Mouse (Mus musculus) hindbrain, embryonic 14.5 days (tissue): ENCODE results near the gene Nt5c1a. TPM values are rescaled to one million over a fixed set of nuclear protein-coding genes. Genes with fewer than 3 reads are reported as not detected.

Source experiments
- ATAC-seq: fragments of 200-750 bp; cut with Nextera tagmentation; 2 replicates; pipeline ENCODE4 v1.8.0; 2017; ENCODE audit warnings: moderate number of reproducible peaks, mild to moderate bottlenecking, moderate TSS enrichment, moderate library complexity; ENCODE audit not compliant: low FRiP score
- DNase-seq: peaks from one replicate; pipeline ENCODE4 v3.0.0-alpha.2; 2015; ENCODE audit warnings: low spot score
- H3K27ac ChIP-seq: fragments of 300-500 bp; sonication (generic); 2 replicates; pipeline ENCODE4 v1.5.1; 2014; ENCODE audit warnings: mild to moderate bottlenecking, moderate library complexity
- H3K27me3 ChIP-seq: fragments of 300-500 bp; sonication (generic); 2 replicates; pipeline ENCODE4 v1.6.1; 2014; ENCODE audit warnings: mild to moderate bottlenecking, low read length, mixed read lengths; ENCODE audit not compliant: control insufficient read depth, insufficient read depth
- H3K36me3 ChIP-seq: fragments of 300-500 bp; sonication (generic); replicated peaks from 2 replicates; pipeline ENCODE4 v1.6.1; 2014; ENCODE audit not compliant: control insufficient read depth, insufficient read depth
- H3K4me1 ChIP-seq: fragments of 300-500 bp; sonication (generic); replicated peaks from 2 replicates; pipeline ENCODE4 v1.6.1; 2014; ENCODE audit warnings: antibody characterized with exemption, low read length, mixed read lengths; ENCODE audit not compliant: control insufficient read depth, insufficient read depth
- H3K4me2 ChIP-seq: fragments of 300-500 bp; sonication (generic); replicated peaks from 2 replicates; pipeline ENCODE4 v1.6.1; 2014; ENCODE audit warnings: mild to moderate bottlenecking, moderate library complexity
- H3K4me3 ChIP-seq: fragments of 300-500 bp; sonication (generic); replicated peaks from 2 replicates; pipeline ENCODE4 v1.5.1; 2014; ENCODE audit warnings: mild to moderate bottlenecking, low read length
- H3K9ac ChIP-seq: fragments of 300-500 bp; sonication (generic); 2 replicates; pipeline ENCODE4 v1.6.1; 2014
- H3K9me3 ChIP-seq: fragments of 300-500 bp; sonication (generic); 2 replicates; pipeline ENCODE4 v1.6.1; 2016; ENCODE audit warnings: low read length; ENCODE audit not compliant: control insufficient read depth
- WGBS: fragments of 180-500 bp; shearing (Covaris S2); extraction: QIAGEN DNeasy Blood & Tissue Kit; methylation state at CpG from one replicate; pipeline ENCODE4 v1.1.7; 2014; 5-methylcytosine and 5-hydroxymethylcytosine counted together
- polyA plus RNA-seq: library from polyadenylated mRNA; unstranded; fragments of >200 nt; fragmentation: Nextera tagmentation; extraction: Ambion mirVana; gene quantifications from 2 replicates; pipeline ENCODE4 v1.2.1, GENCODE M21; 2014

Gene Nt5c1a
- polyA plus RNA-seq, 1 experiment from 2014 or later = not detected

- no peak for ATAC-seq
- Histone ChIP-seq H3K27ac (no peak overlapping the region), H3K4me2 (no peak overlapping the region), H3K9ac (no peak overlapping the region), H3K4me3 (no peak overlapping the region), H3K4me1 (no peaks in the 10 kb centered on the region), H3K27me3 (no peaks in the 10 kb centered on the region), H3K9me3 (no peaks in the 10 kb centered on the region; the same call in 1 of the 2 replicates), H3K36me3 (no peaks in the 10 kb centered on the region)
- WGBS = 83% methylated on average over 15 of the region's 15 CpGs
- DNase-seq = no peak
These were observed 37.1 kb upstream of the Nt5c1a start for GRCm38 (mm10) chr4:123164157-123164556.

DNA sequence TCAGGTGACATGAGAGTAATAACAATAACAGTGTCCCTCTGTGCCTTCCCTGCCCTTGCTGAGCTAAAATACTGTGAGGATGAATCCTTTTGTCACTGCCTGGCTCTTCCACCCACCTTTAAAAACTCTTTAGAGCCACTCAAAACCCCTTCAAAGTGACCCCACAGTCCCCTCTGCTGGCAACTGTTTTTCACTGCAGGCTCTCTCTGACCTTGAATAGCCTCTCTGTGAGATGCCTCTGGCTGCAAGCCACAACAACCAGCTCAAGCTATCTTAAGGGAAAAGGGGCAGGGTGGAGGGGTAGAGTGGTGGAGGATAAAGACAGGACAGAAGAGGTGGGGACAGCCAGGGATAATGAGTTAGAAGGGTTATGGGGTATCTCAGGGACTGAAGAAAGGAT, 29.5 kb upstream of the Nt5c1a start:
- DNase-seq = no peak
- H3K9me3 ChIP-seq = no peaks in the 10 kb centered on the region

DNA sequence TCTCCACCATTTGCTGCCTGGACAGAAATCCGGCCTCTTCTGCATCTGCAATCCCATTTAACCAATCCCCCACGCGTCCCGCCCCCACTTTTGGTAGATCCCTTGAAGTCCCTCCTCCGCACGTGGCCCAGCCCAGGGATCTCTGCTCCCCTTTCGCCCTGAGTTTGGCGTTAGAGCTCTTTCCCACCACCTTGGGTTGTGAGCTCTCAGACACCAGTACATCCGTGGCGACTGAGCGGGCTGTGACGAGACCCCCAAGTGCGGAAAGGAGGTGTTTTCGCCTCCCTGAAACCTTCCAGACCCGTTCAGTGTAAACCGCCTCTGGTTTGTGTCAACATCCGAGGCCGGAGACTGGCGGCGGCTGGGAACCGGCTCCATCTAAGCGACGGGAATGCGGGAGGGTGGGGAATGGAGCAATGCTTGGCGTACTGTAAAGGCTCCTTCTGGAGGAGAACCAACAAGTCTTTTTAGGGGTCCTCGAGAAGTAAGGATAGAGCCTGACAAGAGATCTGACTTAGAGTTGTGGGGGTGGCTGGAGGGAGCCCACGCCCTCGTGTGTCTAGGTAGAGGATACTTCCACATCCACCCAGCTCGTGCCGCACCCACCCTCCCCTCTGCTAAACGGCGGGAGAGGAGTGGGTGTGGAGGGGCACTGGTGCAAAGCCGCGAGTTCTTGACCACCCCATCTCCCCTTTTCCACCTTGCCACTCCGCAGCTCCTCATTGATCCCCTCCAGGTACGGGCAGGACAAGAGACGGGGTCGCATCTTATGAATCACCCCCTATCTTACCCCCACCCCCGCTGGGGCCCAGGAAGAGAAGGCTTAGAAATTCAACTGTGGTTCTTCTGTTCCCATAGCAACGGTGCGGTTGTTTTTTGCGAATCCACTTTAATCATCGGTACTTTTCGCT, 18.7 kb upstream of the Nt5c1a start, which contains the start of gene Hpcal4:
TSS of gene Hpcal4 (plus strand) at position 900 of the 911 bp plus-strand sequence.
- Histone ChIP-seq H3K9me3 (no peaks in the 10 kb centered on the region), H3K4me1 (peaks cover 22% of the 10 kb centered on the region), H3K4me3 (peak within 1 kb of the TSS; percentile 40), H3K4me2 (peak within 1 kb of the TSS; percentile 77), H3K27me3 (peaks cover 37% of the 10 kb centered on the region), H3K27ac (peak within 1 kb of the TSS; percentile 34), H3K9ac (peak within 1 kb of the TSS; percentile 60), H3K36me3 (no peaks in the 10 kb centered on the region)
- DNase-seq (peak; percentile 67), ATAC-seq (peak; percentile 63)
- WGBS = under 1% methylated on average over 44 of the region's 44 CpGs

More for the DNA sequence above, 29.5 kb upstream of the Nt5c1a start:
- H3K36me3 ChIP-seq = no peaks in the 10 kb centered on the region
- 0 out of 2 replicates have a peak, but pooled peaks cover 4% of the 10 kb centered on the region for H3K27me3 ChIP-seq
- no peak overlapping the region for H3K4me2 ChIP-seq
- no peak overlapping the region for H3K4me3 ChIP-seq
- no peak overlapping the region for H3K9ac ChIP-seq
- H3K27ac ChIP-seq = no peak overlapping the region
- H3K4me1 ChIP-seq = no peaks in the 10 kb centered on the region
- no peak for ATAC-seq

DNA sequence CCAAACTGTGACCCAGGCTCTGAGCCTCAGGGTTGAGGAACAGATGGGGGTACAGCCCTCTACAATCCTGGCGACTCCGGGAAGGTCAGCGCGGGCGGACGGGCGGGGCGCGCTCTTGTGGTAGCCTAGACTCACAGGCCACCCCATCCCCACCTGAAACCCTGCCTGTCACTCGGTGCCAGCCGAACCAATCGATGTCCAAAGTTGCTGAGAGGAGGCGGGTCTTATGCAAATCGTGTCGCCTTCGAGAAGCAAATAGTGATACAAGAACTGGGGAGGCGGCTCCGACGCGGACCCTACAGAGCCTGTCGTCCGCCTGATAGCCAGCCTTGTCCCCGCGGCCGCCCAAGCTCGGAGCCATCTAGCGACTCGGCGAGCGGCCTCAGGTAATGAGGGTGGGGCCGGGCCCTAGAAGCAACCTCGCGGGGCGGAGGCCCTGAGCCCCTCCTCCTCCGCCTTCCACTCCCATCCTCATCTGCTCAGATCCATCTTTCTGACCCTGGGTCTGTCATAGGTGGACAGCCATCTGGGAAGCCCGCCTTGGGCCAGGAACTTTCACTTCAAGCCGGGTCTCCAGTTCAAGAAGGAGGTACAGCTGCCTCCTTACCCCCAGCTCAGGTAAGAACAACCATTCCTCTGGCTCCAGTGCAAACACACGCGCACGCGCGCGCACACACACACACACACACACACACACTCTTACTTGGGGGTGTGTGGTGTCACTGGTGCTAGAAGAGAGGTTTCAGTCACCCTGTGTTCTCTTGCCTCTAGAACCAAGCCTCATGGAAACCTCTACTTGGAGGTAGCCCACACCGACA, 17.9 kb upstream of the Nt5c1a start:
- Histone ChIP-seq H3K9me3 (no peaks in the 10 kb centered on the region), H3K27ac (peak overlapping the region; percentile 34), H3K9ac (peak overlapping the region; percentile 60), H3K4me2 (peak overlapping the region; percentile 77), H3K27me3 (peaks cover 37% of the 10 kb centered on the region), H3K4me3 (peak overlapping the region; percentile 40), H3K4me1 (peaks cover 22% of the 10 kb centered on the region), H3K36me3 (no peaks in the 10 kb centered on the region)
- WGBS = 11% methylated on average over 43 of the region's 44 CpGs
- DNase-seq = peak; percentile 84
- ATAC-seq = peak; percentile 91

- H3K4me1 ChIP-seq = peaks cover 22% of the 10 kb centered on the region
- ATAC-seq (no peak), DNase-seq (no peak)
- 41% methylated on average over 3 of the region's 3 CpGs for WGBS
- H3K9ac ChIP-seq = no peak overlapping the region
- H3K9me3 ChIP-seq = no peaks in the 10 kb centered on the region
- no peak overlapping the region for H3K4me3 ChIP-seq
- peak overlapping the region; percentile 77 for H3K4me2 ChIP-seq
- H3K36me3 ChIP-seq = no peaks in the 10 kb centered on the region
- peaks cover 33% of the 10 kb centered on the region for H3K27me3 ChIP-seq
- peak overlapping the region; percentile 26; the same call in 1 of the 2 replicates for H3K27ac ChIP-seq
These were observed 16.5 kb upstream of the Nt5c1a start for GRCm38 (mm10) chr4:123184816-123185215.

DNA sequence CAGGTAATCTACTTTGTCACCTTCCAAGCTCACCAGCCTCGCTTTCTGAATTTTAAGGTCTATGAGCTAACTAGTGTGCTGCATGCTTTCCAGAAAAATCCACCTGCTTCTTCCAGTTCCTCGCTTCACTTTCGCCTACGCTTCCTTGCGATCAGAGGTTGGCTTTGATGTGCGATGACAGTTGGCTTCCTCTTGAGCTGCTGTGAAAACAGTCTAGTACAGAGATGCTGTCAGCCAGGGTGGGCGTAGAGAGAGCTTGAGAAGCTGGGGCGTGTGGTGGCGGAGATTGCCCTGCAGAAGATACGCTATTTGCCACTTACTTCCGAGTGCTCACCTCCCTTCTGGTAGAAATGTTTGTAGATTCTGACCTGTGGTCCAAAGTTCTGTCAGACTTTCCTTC, 9.0 kb upstream of the Nt5c1a start:
- no peaks in the 10 kb centered on the region for H3K9me3 ChIP-seq
- no peak overlapping the region for H3K4me3 ChIP-seq
- H3K27me3 ChIP-seq = no peaks in the 10 kb centered on the region
- H3K9ac ChIP-seq = no peak overlapping the region
- no peaks in the 10 kb centered on the region for H3K4me1 ChIP-seq
- no peak overlapping the region for H3K27ac ChIP-seq
- H3K36me3 ChIP-seq = 0 out of 2 replicates have a peak, but pooled peaks cover 6% of the 10 kb centered on the region
- H3K4me2 ChIP-seq = no peak overlapping the region
- WGBS = 91% methylated on average over 11 of the region's 11 CpGs
- no peak for DNase-seq
- ATAC-seq = no peak

- DNase-seq (no peak), ATAC-seq (no peak)
- Histone ChIP-seq H3K27me3 (0 out of 2 replicates have a peak, but pooled peaks cover 5% of the 10 kb centered on the region), H3K9ac (no peak overlapping the region), H3K9me3 (no peaks in the 10 kb centered on the region), H3K36me3 (0 out of 2 replicates have a peak, but pooled peaks cover 6% of the 10 kb centered on the region), H3K4me3 (no peak overlapping the region), H3K4me2 (no peak overlapping the region), H3K27ac (no peak overlapping the region), H3K4me1 (no peaks in the 10 kb centered on the region)
- whole genome bisulfite sequencing = 87% methylated on average over 11 of the region's 11 CpGs
These were observed 7.5 kb upstream of the Nt5c1a start for GRCm38 (mm10) chr4:123193791-123194190.

DNA sequence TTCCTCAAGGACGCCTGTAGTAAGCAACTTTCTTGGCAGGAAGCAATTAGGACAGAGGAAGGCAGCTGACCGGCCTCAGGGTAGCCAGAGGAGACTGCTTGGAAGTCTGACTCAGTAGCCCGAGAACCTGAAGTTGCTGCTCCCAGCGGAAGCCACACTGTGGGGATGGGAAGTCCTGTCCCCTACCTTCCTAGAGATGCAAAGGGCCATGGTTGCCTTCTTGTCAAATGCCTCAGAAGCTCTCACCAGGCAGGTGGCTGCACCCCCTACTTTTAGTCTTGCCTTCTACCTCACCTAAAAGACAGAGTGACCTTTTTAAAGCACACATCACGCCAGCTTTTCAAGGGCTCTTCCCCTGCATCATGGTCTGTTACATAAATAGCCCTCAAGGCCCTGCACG, 4.6 kb upstream of the Nt5c1a start:
- whole genome bisulfite sequencing = 69% methylated on average over 6 of the region's 6 CpGs
- no peak for DNase-seq
- no peak overlapping the region for H3K4me2 ChIP-seq
- H3K9me3 ChIP-seq = no peaks in the 10 kb centered on the region
- H3K4me1 ChIP-seq = peaks cover 4% of the 10 kb centered on the region; the same call in 1 of the 2 replicates
- no peak for ATAC-seq
- no peak overlapping the region for H3K4me3 ChIP-seq
- H3K9ac ChIP-seq = no peak overlapping the region
- 0 out of 2 replicates have a peak, but pooled peaks cover 6% of the 10 kb centered on the region for H3K36me3 ChIP-seq
- no peak overlapping the region for H3K27ac ChIP-seq
- peaks cover 15% of the 10 kb centered on the region; the same call in 1 of the 2 replicates for H3K27me3 ChIP-seq

DNA sequence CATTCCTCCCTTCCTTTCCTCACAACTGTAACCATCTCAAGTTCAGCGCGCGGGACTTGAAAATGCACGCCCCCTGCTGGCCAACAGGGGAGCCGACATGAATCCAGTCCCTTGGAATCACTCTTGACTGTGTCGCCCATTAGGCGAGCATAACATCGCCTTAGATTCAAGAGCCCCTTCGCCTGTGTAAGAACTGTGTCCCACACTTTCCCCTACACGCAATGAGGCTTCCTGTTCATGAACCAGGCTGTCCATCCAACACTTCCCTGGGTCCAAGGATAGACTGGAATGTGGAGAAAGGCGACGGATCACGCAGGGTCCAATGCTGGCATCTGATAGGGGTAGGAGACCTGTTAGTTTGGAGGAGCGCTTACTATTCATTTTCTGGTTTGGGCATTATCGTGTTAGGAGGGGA, 526 bp upstream of the Nt5c1a start:
- ATAC-seq (peak; percentile 53; the same call in 1 of the 2 replicates), DNase-seq (peak; percentile 82)
- Histone ChIP-seq H3K4me1 (peaks cover 4% of the 10 kb centered on the region; the same call in 1 of the 2 replicates), H3K4me3 (peak overlapping the region; percentile 36), H3K36me3 (no peaks in the 10 kb centered on the region), H3K9me3 (no peaks in the 10 kb centered on the region), H3K4me2 (peak overlapping the region; percentile 79), H3K9ac (peak overlapping the region; percentile 41), H3K27ac (no peak overlapping the region), H3K27me3 (peaks cover 36% of the 10 kb centered on the region)
- 2% methylated on average over 15 of the region's 15 CpGs for WGBS
